Mouse (Mus musculus): ENCODE data around the gene Wwc2. TPM values are rescaled to one million over a fixed set of nuclear protein-coding genes. Genes with fewer than 3 reads are reported as not detected.

Wwc2 gene
- polyA plus RNA-seq, 1 experiment from 2014 or later: 16.7 TPM

GRCm38 (mm10) chr8:47994618-47995274, 4.0 kb upstream of the Wwc2 start:
- no peaks in the 10 kb centered on the region for H3K27me3 ChIP-seq (ENCODE audit: insufficient read depth, low read length)
- 47% methylated on average over 25 of the region's 25 CpGs for WGBS
- no peak for ATAC-seq (ENCODE audit: low FRiP score, low TSS enrichment)
- H3K27ac ChIP-seq (ENCODE audit: low read length): peak overlapping the region; percentile 76
- H3K4me1 ChIP-seq (ENCODE audit: insufficient read depth, low read length): peaks cover 30% of the 10 kb centered on the region
- peak overlapping the region; percentile 42 for H3K4me2 ChIP-seq (replicated peaks; ENCODE audit: low read depth, low read length)
- peak overlapping the region; percentile 13; the same call in 1 of the 2 replicates for H3K4me3 ChIP-seq (ENCODE audit: low read length)
- no peaks in the 10 kb centered on the region for H3K36me3 ChIP-seq (ENCODE audit: insufficient read depth, low read length)
- H3K9me3 ChIP-seq (ENCODE audit: low read length): no peaks in the 10 kb centered on the region
- no peak overlapping the region for H3K9ac ChIP-seq (replicated peaks; ENCODE audit: low read length)

GRCm38 (mm10) chr8:47990386-47990772, 345 bp downstream of the Wwc2 start:
- under 1% methylated on average over 31 of the region's 45 CpGs for WGBS
- Histone ChIP-seq H3K9ac (replicated peaks; ENCODE audit: low read length) (peak overlapping the region; percentile 97), H3K4me1 (ENCODE audit: insufficient read depth, low read length) (peaks cover 64% of the 10 kb centered on the region), H3K27ac (ENCODE audit: low read length) (peak overlapping the region; percentile 98), H3K27me3 (ENCODE audit: insufficient read depth, low read length) (no peaks in the 10 kb centered on the region), H3K4me2 (replicated peaks; ENCODE audit: low read depth, low read length) (peak overlapping the region; percentile 95), H3K9me3 (ENCODE audit: low read length) (no peaks in the 10 kb centered on the region), H3K36me3 (ENCODE audit: insufficient read depth, low read length) (no peaks in the 10 kb centered on the region), H3K4me3 (ENCODE audit: low read length) (peak overlapping the region; percentile 97)
- ATAC-seq (ENCODE audit: low FRiP score, low TSS enrichment): peak; percentile 95

GRCm38 (mm10) chr8:47989655-47990385, 904 bp downstream of the Wwc2 start:
- H3K4me1 ChIP-seq (ENCODE audit: insufficient read depth, low read length): peaks cover 65% of the 10 kb centered on the region
- peak overlapping the region; percentile 97 for H3K9ac ChIP-seq (replicated peaks; ENCODE audit: low read length)
- no peaks in the 10 kb centered on the region for H3K36me3 ChIP-seq (ENCODE audit: insufficient read depth, low read length)
- peak overlapping the region; percentile 97 for H3K4me3 ChIP-seq (ENCODE audit: low read length)
- no peaks in the 10 kb centered on the region for H3K9me3 ChIP-seq (ENCODE audit: low read length)
- under 1% methylated on average over 65 of the region's 66 CpGs for WGBS
- peak overlapping the region; percentile 95 for H3K4me2 ChIP-seq (replicated peaks; ENCODE audit: low read depth, low read length)
- no peaks in the 10 kb centered on the region for H3K27me3 ChIP-seq (ENCODE audit: insufficient read depth, low read length)
- peak overlapping the region; percentile 98 for H3K27ac ChIP-seq (ENCODE audit: low read length)
- ATAC-seq (ENCODE audit: low FRiP score, low TSS enrichment): peak; percentile 43

- H3K36me3 ChIP-seq (ENCODE audit: insufficient read depth, low read length): no peaks in the 10 kb centered on the region
- peak overlapping the region; percentile 95 for H3K4me2 ChIP-seq (replicated peaks; ENCODE audit: low read depth, low read length)
- peak overlapping the region; percentile 97 for H3K9ac ChIP-seq (replicated peaks; ENCODE audit: low read length)
- H3K9me3 ChIP-seq (ENCODE audit: low read length): no peaks in the 10 kb centered on the region
- H3K4me3 ChIP-seq (ENCODE audit: low read length): peak overlapping the region; percentile 97
- peak overlapping the region; percentile 31; the same call in 1 of the 2 replicates for H3K27ac ChIP-seq (ENCODE audit: low read length)
- peaks cover 60% of the 10 kb centered on the region for H3K4me1 ChIP-seq (ENCODE audit: insufficient read depth, low read length)
- no peaks in the 10 kb centered on the region for H3K27me3 ChIP-seq (ENCODE audit: insufficient read depth, low read length)
- ATAC-seq (ENCODE audit: low FRiP score, low TSS enrichment): no peak
- WGBS: 9% methylated on average over 8 of the region's 8 CpGs
Observed at GRCm38 (mm10) chr8:47989211-47989610, 1.5 kb downstream of the Wwc2 start.

- Histone ChIP-seq H3K9me3 (ENCODE audit: low read length) (no peaks in the 10 kb centered on the region), H3K9ac (replicated peaks; ENCODE audit: low read length) (peak overlapping the region; percentile 28; the same call in 1 of the 2 replicates), H3K4me3 (ENCODE audit: low read length) (peak overlapping the region; percentile 97), H3K4me2 (replicated peaks; ENCODE audit: low read depth, low read length) (peak overlapping the region; percentile 95), H3K4me1 (ENCODE audit: insufficient read depth, low read length) (peaks cover 60% of the 10 kb centered on the region), H3K27ac (ENCODE audit: low read length) (no peak overlapping the region; the same call in 1 of the 2 replicates), H3K36me3 (ENCODE audit: insufficient read depth, low read length) (no peaks in the 10 kb centered on the region), H3K27me3 (ENCODE audit: insufficient read depth, low read length) (no peaks in the 10 kb centered on the region)
- 22% methylated on average over 15 of the region's 15 CpGs for WGBS
- no peak for ATAC-seq (ENCODE audit: low FRiP score, low TSS enrichment)
Observed at GRCm38 (mm10) chr8:47988111-47988510, 2.6 kb downstream of the Wwc2 start.

GRCm38 (mm10) chr8:47985644-47986043, 5.1 kb downstream of the Wwc2 start:
- ATAC-seq (ENCODE audit: low FRiP score, low TSS enrichment): no peak
- H3K4me2 ChIP-seq (replicated peaks; ENCODE audit: low read depth, low read length): peak overlapping the region; percentile 36
- no peak overlapping the region for H3K9ac ChIP-seq (replicated peaks; ENCODE audit: low read length)
- H3K4me1 ChIP-seq (ENCODE audit: insufficient read depth, low read length): peaks cover 47% of the 10 kb centered on the region
- H3K36me3 ChIP-seq (ENCODE audit: insufficient read depth, low read length): no peaks in the 10 kb centered on the region
- H3K27me3 ChIP-seq (ENCODE audit: insufficient read depth, low read length): no peaks in the 10 kb centered on the region
- H3K27ac ChIP-seq (ENCODE audit: low read length): peak overlapping the region; percentile 76
- H3K9me3 ChIP-seq (ENCODE audit: low read length): no peaks in the 10 kb centered on the region
- 11% methylated on average over 10 of the region's 10 CpGs for WGBS
- H3K4me3 ChIP-seq (ENCODE audit: low read length): peak overlapping the region; percentile 10; the same call in 1 of the 2 replicates

- no peak overlapping the region for H3K4me3 ChIP-seq (ENCODE audit: low read length)
- peak overlapping the region; percentile 36 for H3K4me2 ChIP-seq (replicated peaks; ENCODE audit: low read depth, low read length)
- peak overlapping the region; percentile 76 for H3K27ac ChIP-seq (ENCODE audit: low read length)
- ATAC-seq (ENCODE audit: low FRiP score, low TSS enrichment): no peak
- H3K4me1 ChIP-seq (ENCODE audit: insufficient read depth, low read length): peaks cover 47% of the 10 kb centered on the region
- no peaks in the 10 kb centered on the region for H3K27me3 ChIP-seq (ENCODE audit: insufficient read depth, low read length)
- no peaks in the 10 kb centered on the region for H3K9me3 ChIP-seq (ENCODE audit: low read length)
- no peaks in the 10 kb centered on the region for H3K36me3 ChIP-seq (ENCODE audit: insufficient read depth, low read length)
- no peak overlapping the region for H3K9ac ChIP-seq (replicated peaks; ENCODE audit: low read length)
Observed at GRCm38 (mm10) chr8:47985243-47985642, 5.5 kb downstream of the Wwc2 start.

GRCm38 (mm10) chr8:47981075-47981474, 9.6 kb downstream of the Wwc2 start:
- Histone ChIP-seq H3K9me3 (ENCODE audit: low read length) (0 out of 2 replicates have a peak, but pooled peaks cover 3% of the 10 kb centered on the region), H3K4me2 (replicated peaks; ENCODE audit: low read depth, low read length) (no peak overlapping the region), H3K4me1 (ENCODE audit: insufficient read depth, low read length) (peaks cover 16% of the 10 kb centered on the region), H3K27me3 (ENCODE audit: insufficient read depth, low read length) (no peaks in the 10 kb centered on the region), H3K36me3 (ENCODE audit: insufficient read depth, low read length) (peaks cover 10% of the 10 kb centered on the region; the same call in 1 of the 2 replicates), H3K27ac (ENCODE audit: low read length) (no peak overlapping the region), H3K4me3 (ENCODE audit: low read length) (no peak overlapping the region), H3K9ac (replicated peaks; ENCODE audit: low read length) (no peak overlapping the region)
- no peak for ATAC-seq (ENCODE audit: low FRiP score, low TSS enrichment)
- WGBS: 90% methylated on average over 6 of the region's 6 CpGs

- peaks cover 10% of the 10 kb centered on the region; the same call in 1 of the 2 replicates for H3K36me3 ChIP-seq (ENCODE audit: insufficient read depth, low read length)
- no peak overlapping the region for H3K4me2 ChIP-seq (replicated peaks; ENCODE audit: low read depth, low read length)
- H3K27ac ChIP-seq (ENCODE audit: low read length): no peak overlapping the region
- H3K27me3 ChIP-seq (ENCODE audit: insufficient read depth, low read length): no peaks in the 10 kb centered on the region
- peaks cover 15% of the 10 kb centered on the region for H3K4me1 ChIP-seq (ENCODE audit: insufficient read depth, low read length)
- ATAC-seq (ENCODE audit: low FRiP score, low TSS enrichment): no peak
- H3K9me3 ChIP-seq (ENCODE audit: low read length): 0 out of 2 replicates have a peak, but pooled peaks cover 3% of the 10 kb centered on the region
- no peak overlapping the region for H3K4me3 ChIP-seq (ENCODE audit: low read length)
- no peak overlapping the region for H3K9ac ChIP-seq (replicated peaks; ENCODE audit: low read length)
- WGBS: 73% methylated on average over 8 of the region's 8 CpGs
Observed at GRCm38 (mm10) chr8:47979876-47980275, 10.8 kb downstream of the Wwc2 start.

- no peak overlapping the region for H3K27ac ChIP-seq (ENCODE audit: low read length)
- ATAC-seq (ENCODE audit: low FRiP score, low TSS enrichment): no peak
- 0 out of 2 replicates have a peak, but pooled peaks cover 3% of the 10 kb centered on the region for H3K9me3 ChIP-seq (ENCODE audit: low read length)
- H3K36me3 ChIP-seq (ENCODE audit: insufficient read depth, low read length): peaks cover 10% of the 10 kb centered on the region; the same call in 1 of the 2 replicates
- no peaks in the 10 kb centered on the region for H3K27me3 ChIP-seq (ENCODE audit: insufficient read depth, low read length)
- H3K4me1 ChIP-seq (ENCODE audit: insufficient read depth, low read length): peaks cover 25% of the 10 kb centered on the region
- H3K4me2 ChIP-seq (replicated peaks; ENCODE audit: low read depth, low read length): no peak overlapping the region
- H3K4me3 ChIP-seq (ENCODE audit: low read length): no peak overlapping the region
- 86% methylated on average over 6 of the region's 6 CpGs for WGBS
- H3K9ac ChIP-seq (replicated peaks; ENCODE audit: low read length): no peak overlapping the region
Observed at GRCm38 (mm10) chr8:47978755-47979154, 12.0 kb downstream of the Wwc2 start.
